Mouse (Mus musculus) kidney, adult 2 months (tissue): ENCODE measurements around the gene Angel2.

Experiments used
- CTCF ChIP-seq: fragments of 200-500 bp; conservative IDR thresholded peaks from 2 replicates; pipeline ENCODE4 v1.5.1; 2011; ENCODE audit warnings: low read depth, mild to moderate bottlenecking, control low read depth, low read length, moderate library complexity, mixed read lengths; ENCODE audit not compliant: insufficient read depth, insufficient read length
- POLR2A ChIP-seq: fragments of 200-500 bp; IDR thresholded peaks from one replicate; pipeline ENCODE4 v1.6.1; 2011; ENCODE audit warnings: low read depth, low read length, control low read depth

DNA sequence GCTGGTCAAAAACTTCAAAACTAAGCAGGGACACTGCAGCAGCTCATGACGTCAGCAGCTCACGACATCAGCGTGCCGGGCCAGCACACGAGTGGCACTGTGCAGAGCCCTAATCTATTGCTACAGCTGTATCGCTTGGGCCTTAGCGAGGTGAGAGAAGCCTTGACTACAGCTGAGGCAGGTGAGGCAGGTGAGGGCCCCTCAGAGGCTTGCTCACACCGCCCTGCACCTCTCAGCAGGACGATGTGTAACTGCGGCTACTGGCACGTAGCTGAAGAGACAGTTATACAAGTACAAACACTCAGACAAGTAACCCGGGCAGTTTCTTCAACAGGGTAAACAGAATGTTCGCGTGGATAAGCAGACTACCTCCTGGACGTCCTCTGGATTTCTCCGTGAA lies 20.2 kb upstream of the Angel2 start:
- no peak for TF ChIP-seq CTCF
- TF ChIP-seq POLR2A, result no peak
